Mouse (Mus musculus) G1E (cell line): Measurements from ENCODE around the gene Trmt61a.

Experiments
- CTCF ChIP-seq: IDR thresholded peaks from 2 replicates; pipeline ENCODE4 v1.5.1; 2012; ENCODE audit warnings: low read depth, low read length, inconsistent platforms, mixed read lengths
- GATA1 ChIP-seq: IDR thresholded peaks from 2 replicates; pipeline ENCODE4 v1.6.1; 2012; ENCODE audit warnings: borderline replicate concordance, low read length, inconsistent platforms, mixed read lengths
- GATA2 ChIP-seq: IDR thresholded peaks from 2 replicates; pipeline ENCODE4 v1.6.1; 2012; ENCODE audit warnings: low read depth, low read length, inconsistent platforms, borderline replicate concordance

- no peak for TF ChIP-seq CTCF
- TF ChIP-seq GATA2: no peak
- no peak for TF ChIP-seq GATA1
These were observed 2.8 kb downstream of the Trmt61a start for GRCm38 (mm10) chr12:111680661-111681060.
